Mouse (Mus musculus) cerebellum, adult 2 months (tissue): ENCODE measurements at regions not wholly inside any gene's neighbourhood (a gene's known extent, or its start where the extent isn't known, plus 50 kb on each side); places are given as distances from the start of the nearest gene placed in this dataset.

Source experiments
- CTCF ChIP-seq: fragments of 200-500 bp; IDR thresholded peaks from 2 replicates; pipeline ENCODE4 v1.5.1; 2011; ENCODE audit warnings: low read depth, mild to moderate bottlenecking, control low read depth, low read length, moderate library complexity, borderline replicate concordance; ENCODE audit not compliant: insufficient read depth
- POLR2A ChIP-seq: fragments of 200-500 bp; IDR thresholded peaks from 2 replicates; pipeline ENCODE4 v1.6.1; 2011; ENCODE audit warnings: low read length, control low read depth, borderline replicate concordance; ENCODE audit not compliant: insufficient read depth

- TF ChIP-seq CTCF (no peak), POLR2A (no peak)
Measured at GRCm38 (mm10) chr14:61698358-61699055, 91.2 kb downstream of the Kcnrg start.
